Mouse (Mus musculus): Measurements from ENCODE around the gene Med13.

- TF ChIP-seq EP300 (IDR thresholded peaks at IDR 0.05; ENCODE audit: low read depth) (no peak), CTCF (IDR thresholded peaks at IDR 0.05; ENCODE audit: low read depth) (no peak)
These were observed 26.7 kb upstream of the Med13 start for GRCm38 (mm10) chr11:86384141-86384540.
